Mouse (Mus musculus): ENCODE results near the gene 9030612E09Rik. TPM values are rescaled to one million over a fixed set of nuclear protein-coding genes. Genes with fewer than 3 reads are reported as not detected.
A peak's percentile ranks its signal among the peaks of the same experiment; 100 is the strongest.

Gene 9030612E09Rik
- total RNA-seq (2014; rRNA removed; ENCODE audit: low replicate concordance) (0.11 and 0.43 TPM in 2 replicates), polyA plus RNA-seq (2015; fragmentation: Nextera tagmentation; extraction: Ambion mirVana) (1.1 and 1.2 TPM in 2 replicates)

- no peaks in the 10 kb centered on the region for H3K9me3 ChIP-seq (replicated peaks; ENCODE audit: control insufficient read depth, low read length)
- peak within 1 kb of the TSS; percentile 98 for H3K4me2 ChIP-seq (ENCODE audit: low read depth, low read length)
- H3K27me3 ChIP-seq (ENCODE audit: control insufficient read depth, insufficient read depth, low read length) = 0 out of 2 replicates have a peak, but pooled peaks cover 4% of the 10 kb centered on the region
- no peaks in the 10 kb centered on the region for H3K36me3 ChIP-seq (replicated peaks; ENCODE audit: control insufficient read depth, insufficient read depth, low read length)
- under 1% methylated on average over 67 of the region's 91 CpGs for WGBS
- ATAC-seq (ENCODE audit: insufficient read depth, low read depth) = peak; percentile 78
- H3K4me3 ChIP-seq (ENCODE audit: low read depth, low read length) = peak within 1 kb of the TSS; percentile 75
- H3K4me1 ChIP-seq (ENCODE audit: control insufficient read depth, insufficient read depth) = no peaks in the 10 kb centered on the region
- peak within 1 kb of the TSS; percentile 73 for H3K27ac ChIP-seq (ENCODE audit: low read depth)
- TF ChIP-seq EP300 (IDR thresholded peaks at IDR 0.05; ENCODE audit: low read depth) = no peak
- TF ChIP-seq CTCF (IDR thresholded peaks at IDR 0.05; ENCODE audit: low read depth) = no peak
- peak within 1 kb of the TSS; percentile 59 for H3K9ac ChIP-seq (replicated peaks; ENCODE audit: low read depth, low read length)
- DNase-seq (ENCODE audit: low spot score) = peak; percentile 65
Observed at GRCm38 (mm10) chr10:43174326-43175155, at the start of gene 9030612E09Rik, which contains the start of gene Sobp. Gene 9030612E09Rik (plus strand): TSS chr10:43174704. Gene Sobp (minus strand): TSS chr10:43174530.

- TF ChIP-seq EP300 (IDR thresholded peaks at IDR 0.05; ENCODE audit: low read depth) (no peak), CTCF (IDR thresholded peaks at IDR 0.05; ENCODE audit: low read depth) (no peak)
- ATAC-seq (ENCODE audit: insufficient read depth, low read depth) = no peak
- Histone ChIP-seq H3K36me3 (replicated peaks; ENCODE audit: control insufficient read depth, insufficient read depth, low read length) (no peaks in the 10 kb centered on the region), H3K4me3 (ENCODE audit: low read depth, low read length) (no peak overlapping the region), H3K27me3 (ENCODE audit: control insufficient read depth, insufficient read depth, low read length) (no peaks in the 10 kb centered on the region), H3K4me2 (ENCODE audit: low read depth, low read length) (no peak overlapping the region), H3K9ac (replicated peaks; ENCODE audit: low read depth, low read length) (no peak overlapping the region), H3K9me3 (replicated peaks; ENCODE audit: control insufficient read depth, low read length) (no peaks in the 10 kb centered on the region), H3K4me1 (ENCODE audit: control insufficient read depth, insufficient read depth) (0 out of 2 replicates have a peak, but pooled peaks cover 9% of the 10 kb centered on the region), H3K27ac (ENCODE audit: low read depth) (no peak overlapping the region)
- DNase-seq (ENCODE audit: low spot score) = no peak
- WGBS = 74% methylated on average over 3 of the region's 3 CpGs
Observed at GRCm38 (mm10) chr10:43128750-43129149, 45.8 kb upstream of the 9030612E09Rik start.

GRCm38 (mm10) chr10:43134027-43134426 is 40.5 kb upstream of the 9030612E09Rik start:
- Histone ChIP-seq H3K9ac (replicated peaks; ENCODE audit: low read depth, low read length) (no peak overlapping the region), H3K4me2 (ENCODE audit: low read depth, low read length) (no peak overlapping the region), H3K36me3 (replicated peaks; ENCODE audit: control insufficient read depth, insufficient read depth, low read length) (no peaks in the 10 kb centered on the region), H3K4me1 (ENCODE audit: control insufficient read depth, insufficient read depth) (no peaks in the 10 kb centered on the region), H3K9me3 (replicated peaks; ENCODE audit: control insufficient read depth, low read length) (peaks cover 5% of the 10 kb centered on the region; the same call in 1 of the 2 replicates), H3K4me3 (ENCODE audit: low read depth, low read length) (no peak overlapping the region), H3K27me3 (ENCODE audit: control insufficient read depth, insufficient read depth, low read length) (no peaks in the 10 kb centered on the region), H3K27ac (ENCODE audit: low read depth) (no peak overlapping the region)
- DNase-seq (ENCODE audit: low spot score) = no peak
- no peak for TF ChIP-seq CTCF (IDR thresholded peaks at IDR 0.05; ENCODE audit: low read depth)
- no peak for TF ChIP-seq EP300 (IDR thresholded peaks at IDR 0.05; ENCODE audit: low read depth)
- no peak for ATAC-seq (ENCODE audit: insufficient read depth, low read depth)
- 85% methylated on average over 11 of the region's 11 CpGs for WGBS

- Histone ChIP-seq H3K27me3 (ENCODE audit: control insufficient read depth, insufficient read depth, low read length) (no peaks in the 10 kb centered on the region), H3K36me3 (replicated peaks; ENCODE audit: control insufficient read depth, insufficient read depth, low read length) (no peaks in the 10 kb centered on the region), H3K4me3 (ENCODE audit: low read depth, low read length) (no peak overlapping the region), H3K27ac (ENCODE audit: low read depth) (no peak overlapping the region), H3K9me3 (replicated peaks; ENCODE audit: control insufficient read depth, low read length) (no peaks in the 10 kb centered on the region), H3K4me2 (ENCODE audit: low read depth, low read length) (no peak overlapping the region), H3K9ac (replicated peaks; ENCODE audit: low read depth, low read length) (no peak overlapping the region), H3K4me1 (ENCODE audit: control insufficient read depth, insufficient read depth) (no peaks in the 10 kb centered on the region)
- WGBS = 91% methylated on average over 9 of the region's 9 CpGs
- TF ChIP-seq EP300 (IDR thresholded peaks at IDR 0.05; ENCODE audit: low read depth) (no peak), CTCF (IDR thresholded peaks at IDR 0.05; ENCODE audit: low read depth) (no peak)
- DNase-seq (ENCODE audit: low spot score) (no peak), ATAC-seq (ENCODE audit: insufficient read depth, low read depth) (no peak)
Observed at GRCm38 (mm10) chr10:43143173-43143572, 31.3 kb upstream of the 9030612E09Rik start.

- Histone ChIP-seq H3K27ac (ENCODE audit: low read depth) (no peak overlapping the region), H3K36me3 (replicated peaks; ENCODE audit: control insufficient read depth, insufficient read depth, low read length) (no peaks in the 10 kb centered on the region), H3K4me2 (ENCODE audit: low read depth, low read length) (no peak overlapping the region), H3K4me3 (ENCODE audit: low read depth, low read length) (no peak overlapping the region), H3K27me3 (ENCODE audit: control insufficient read depth, insufficient read depth, low read length) (no peaks in the 10 kb centered on the region), H3K9ac (replicated peaks; ENCODE audit: low read depth, low read length) (no peak overlapping the region), H3K4me1 (ENCODE audit: control insufficient read depth, insufficient read depth) (no peaks in the 10 kb centered on the region), H3K9me3 (replicated peaks; ENCODE audit: control insufficient read depth, low read length) (no peaks in the 10 kb centered on the region)
- 69% methylated on average over 11 of the region's 11 CpGs for WGBS
- TF ChIP-seq EP300 (IDR thresholded peaks at IDR 0.05; ENCODE audit: low read depth) (no peak), CTCF (IDR thresholded peaks at IDR 0.05; ENCODE audit: low read depth) (no peak)
- ATAC-seq (ENCODE audit: insufficient read depth, low read depth) = no peak
- no peak for DNase-seq (ENCODE audit: low spot score)
Observed at GRCm38 (mm10) chr10:43148456-43148855, 26.0 kb upstream of the 9030612E09Rik start.
